Mouse (Mus musculus) stomach, embryonic 14.5 days (tissue): ENCODE measurements around the gene Prss46. TPM values are rescaled to one million over a fixed set of nuclear protein-coding genes. Genes with fewer than 3 reads are reported as not detected.

Experiments used
- ATAC-seq: fragments of 200-750 bp; cut with Nextera tagmentation; 2 replicates; pipeline ENCODE4 v1.8.0; 2017; ENCODE audit warnings: low read depth, moderate TSS enrichment; ENCODE audit not compliant: insufficient number of reproducible peaks, insufficient read depth, low FRiP score
- H3K27ac ChIP-seq: fragments of 300-500 bp; sonication (generic); 2 replicates; pipeline ENCODE4 v1.5.1; 2014; ENCODE audit warnings: mild to moderate bottlenecking, low read length, moderate library complexity, mixed read lengths
- H3K27me3 ChIP-seq: fragments of 300-500 bp; sonication (generic); 2 replicates; pipeline ENCODE4 v1.6.1; 2014; ENCODE audit warnings: low read length, control low read depth, mixed read lengths; ENCODE audit not compliant: control insufficient read depth, insufficient read depth
- H3K36me3 ChIP-seq: fragments of 300-500 bp; sonication (generic); 2 replicates; pipeline ENCODE4 v1.6.1; 2014; ENCODE audit warnings: mild to moderate bottlenecking, control low read depth, low read length, moderate library complexity, mixed read lengths; ENCODE audit not compliant: control insufficient read depth, insufficient read depth
- H3K4me1 ChIP-seq: fragments of 300-500 bp; sonication (generic); 2 replicates; pipeline ENCODE4 v1.6.1; 2014; ENCODE audit warnings: low read length, control low read depth, mixed read lengths; ENCODE audit not compliant: control insufficient read depth, insufficient read depth
- H3K4me2 ChIP-seq: fragments of 300-500 bp; sonication (generic); replicated peaks from 2 replicates; pipeline ENCODE4 v1.6.1; 2014; ENCODE audit warnings: low read depth, low read length, control low read depth
- H3K4me3 ChIP-seq: fragments of 300-500 bp; sonication (generic); 2 replicates; pipeline ENCODE4 v1.5.1; 2014; ENCODE audit warnings: low read depth, low read length, control low read depth
- H3K9ac ChIP-seq: fragments of 300-500 bp; sonication (generic); replicated peaks from 2 replicates; pipeline ENCODE4 v1.6.1; 2014; ENCODE audit warnings: low read depth, mild to moderate bottlenecking, control low read depth, low read length, moderate library complexity, mixed read lengths
- H3K9me3 ChIP-seq: fragments of 300-500 bp; sonication (generic); 2 replicates; pipeline ENCODE4 v1.6.1; 2016; ENCODE audit warnings: low read depth, low read length, control low read depth; ENCODE audit not compliant: control insufficient read depth
- WGBS: fragments of 180-500 bp; shearing (Covaris S2); extraction: QIAGEN DNeasy Blood & Tissue Kit; methylation state at CpG from one replicate; pipeline ENCODE4 v1.1.7; 2014; 5-methylcytosine and 5-hydroxymethylcytosine counted together
- polyA plus RNA-seq: library from polyadenylated mRNA; unstranded; fragments of >200 nt; fragmentation: Nextera tagmentation; extraction: Ambion mirVana; gene quantifications from 2 replicates; pipeline ENCODE4 v1.2.1, GENCODE M21; 2014

Gene Prss46
- polyA plus RNA-seq, 1 experiment from 2014 or later, result not detected

- 69% methylated on average over 4 of the region's 4 CpGs for WGBS
- no peak overlapping the region for H3K4me2 ChIP-seq
- ATAC-seq, result no peak
Measured at GRCm38 (mm10) chr9:110825426-110825825, 18.9 kb upstream of the Prss46 start.

GRCm38 (mm10) chr9:110825832-110826231 is 18.5 kb upstream of the Prss46 start:
- no peak overlapping the region for H3K4me3 ChIP-seq
- no peak overlapping the region for H3K9ac ChIP-seq
- H3K27me3 ChIP-seq, result no peaks in the 10 kb centered on the region
- H3K9me3 ChIP-seq, result no peaks in the 10 kb centered on the region
- no peak overlapping the region for H3K4me2 ChIP-seq
- ATAC-seq, result no peak
- no peaks in the 10 kb centered on the region for H3K36me3 ChIP-seq
- no peak overlapping the region for H3K27ac ChIP-seq
- WGBS, result 74% methylated on average over 7 of the region's 7 CpGs
- no peaks in the 10 kb centered on the region for H3K4me1 ChIP-seq

More at GRCm38 (mm10) chr9:110825426-110825825, 18.9 kb upstream of the Prss46 start:
- Histone ChIP-seq H3K9ac (no peak overlapping the region), H3K27ac (no peak overlapping the region), H3K36me3 (no peaks in the 10 kb centered on the region), H3K4me1 (no peaks in the 10 kb centered on the region), H3K9me3 (no peaks in the 10 kb centered on the region), H3K4me3 (no peak overlapping the region), H3K27me3 (no peaks in the 10 kb centered on the region)

- no peak within 1 kb of the TSS for H3K4me3 ChIP-seq
- H3K4me1 ChIP-seq, result no peaks in the 10 kb centered on the region
- 84% methylated on average over 3 of the region's 3 CpGs for WGBS
- no peaks in the 10 kb centered on the region for H3K36me3 ChIP-seq
- no peaks in the 10 kb centered on the region for H3K27me3 ChIP-seq
- no peak for ATAC-seq
- H3K9me3 ChIP-seq, result no peaks in the 10 kb centered on the region
- H3K4me2 ChIP-seq, result no peak within 1 kb of the TSS
- no peak within 1 kb of the TSS for H3K9ac ChIP-seq
- H3K27ac ChIP-seq, result no peak within 1 kb of the TSS
Measured at GRCm38 (mm10) chr9:110826390-110826789, 17.9 kb upstream of the Prss46 start, which contains the start of gene Prss43. Prss43 (plus strand) TSS chr9:110826690.

GRCm38 (mm10) chr9:110833021-110833420 is 11.3 kb upstream of the Prss46 start:
- WGBS, result 75% methylated on average over 5 of the region's 5 CpGs
- H3K4me3 ChIP-seq, result no peak overlapping the region
- no peak overlapping the region for H3K27ac ChIP-seq
- H3K36me3 ChIP-seq, result no peaks in the 10 kb centered on the region
- no peaks in the 10 kb centered on the region for H3K9me3 ChIP-seq
- H3K27me3 ChIP-seq, result no peaks in the 10 kb centered on the region
- no peak overlapping the region for H3K4me2 ChIP-seq
- no peak overlapping the region for H3K9ac ChIP-seq
- no peaks in the 10 kb centered on the region for H3K4me1 ChIP-seq
- no peak for ATAC-seq

- 78% methylated on average over 19 of the region's 19 CpGs for WGBS
- no peaks in the 10 kb centered on the region for H3K36me3 ChIP-seq
- H3K27me3 ChIP-seq, result no peaks in the 10 kb centered on the region
- no peak within 1 kb of the TSS for H3K27ac ChIP-seq
- H3K9me3 ChIP-seq, result no peaks in the 10 kb centered on the region
- ATAC-seq, result no peak
- H3K4me1 ChIP-seq, result no peaks in the 10 kb centered on the region
- H3K4me3 ChIP-seq, result no peak within 1 kb of the TSS
- H3K4me2 ChIP-seq, result no peak within 1 kb of the TSS
- no peak within 1 kb of the TSS; the same call in 1 of the 2 replicates for H3K9ac ChIP-seq
Measured at GRCm38 (mm10) chr9:110834411-110834810, 9.9 kb upstream of the Prss46 start, which contains the start of gene Prss45. Prss45 (plus strand) TSS chr9:110834588.

GRCm38 (mm10) chr9:110834961-110835360 is 9.3 kb upstream of the Prss46 start:
- H3K4me3 ChIP-seq, result no peak overlapping the region
- H3K4me1 ChIP-seq, result no peaks in the 10 kb centered on the region
- no peak overlapping the region; the same call in 1 of the 2 replicates for H3K9ac ChIP-seq
- no peak overlapping the region for H3K27ac ChIP-seq
- H3K4me2 ChIP-seq, result no peak overlapping the region
- 29% methylated on average over 10 of the region's 10 CpGs for WGBS
- no peaks in the 10 kb centered on the region for H3K36me3 ChIP-seq
- H3K9me3 ChIP-seq, result no peaks in the 10 kb centered on the region
- ATAC-seq, result no peak
- no peaks in the 10 kb centered on the region for H3K27me3 ChIP-seq

GRCm38 (mm10) chr9:110836112-110836511 is 8.2 kb upstream of the Prss46 start:
- H3K9ac ChIP-seq, result no peak overlapping the region
- no peak for ATAC-seq
- H3K4me1 ChIP-seq, result no peaks in the 10 kb centered on the region
- no peaks in the 10 kb centered on the region for H3K9me3 ChIP-seq
- no peak overlapping the region for H3K4me2 ChIP-seq
- WGBS, result 58% methylated on average over 2 of the region's 2 CpGs
- H3K27me3 ChIP-seq, result no peaks in the 10 kb centered on the region
- H3K27ac ChIP-seq, result no peak overlapping the region
- H3K36me3 ChIP-seq, result no peaks in the 10 kb centered on the region
- no peak overlapping the region for H3K4me3 ChIP-seq

- 79% methylated on average over 6 of the region's 6 CpGs for WGBS
Measured at GRCm38 (mm10) chr9:110840905-110841304, 3.4 kb upstream of the Prss46 start.

GRCm38 (mm10) chr9:110841438-110841837 is 2.9 kb upstream of the Prss46 start:
- Histone ChIP-seq H3K4me2 (no peak overlapping the region), H3K4me3 (no peak overlapping the region), H3K36me3 (no peaks in the 10 kb centered on the region), H3K9me3 (no peaks in the 10 kb centered on the region), H3K27ac (no peak overlapping the region), H3K9ac (no peak overlapping the region), H3K27me3 (no peaks in the 10 kb centered on the region), H3K4me1 (no peaks in the 10 kb centered on the region)
- WGBS, result 59% methylated on average over 2 of the region's 2 CpGs
- ATAC-seq, result no peak

More at GRCm38 (mm10) chr9:110840905-110841304, 3.4 kb upstream of the Prss46 start:
- H3K4me1 ChIP-seq, result no peaks in the 10 kb centered on the region
- H3K36me3 ChIP-seq, result no peaks in the 10 kb centered on the region
- no peak overlapping the region for H3K9ac ChIP-seq
- H3K27ac ChIP-seq, result no peak overlapping the region
- H3K27me3 ChIP-seq, result no peaks in the 10 kb centered on the region
- H3K4me2 ChIP-seq, result no peak overlapping the region
- no peak overlapping the region for H3K4me3 ChIP-seq
- no peak for ATAC-seq
- no peaks in the 10 kb centered on the region for H3K9me3 ChIP-seq
